Mouse (Mus musculus) neural tube, embryonic 14.5 days (tissue): ENCODE results near the gene Dlg2. TPM values are rescaled to one million over a fixed set of nuclear protein-coding genes. Genes with fewer than 3 reads are reported as not detected.
A peak's percentile ranks its signal among the peaks of the same experiment; 100 is the strongest.

ENCODE experiments used
- ATAC-seq: fragments of 200-750 bp; cut with Nextera tagmentation; 2 replicates; pipeline ENCODE4 v1.8.0; 2017; ENCODE audit warnings: low read depth, mild to moderate bottlenecking, moderate TSS enrichment, moderate library complexity
- H3K27ac ChIP-seq: fragments of 300-500 bp; sonication (generic); 2 replicates; pipeline ENCODE4 v1.5.1; 2014; ENCODE audit warnings: low read depth, mild to moderate bottlenecking, control low read depth, low read length, moderate library complexity, mixed read lengths
- H3K27me3 ChIP-seq: fragments of 300-500 bp; sonication (generic); 2 replicates; pipeline ENCODE4 v1.6.1; 2014; ENCODE audit warnings: low read length; ENCODE audit not compliant: control insufficient read depth, insufficient read depth
- H3K36me3 ChIP-seq: fragments of 300-500 bp; sonication (generic); 2 replicates; pipeline ENCODE4 v1.6.1; 2014; ENCODE audit warnings: low read length, mixed read lengths; ENCODE audit not compliant: control insufficient read depth, insufficient read depth
- H3K4me1 ChIP-seq: fragments of 300-500 bp; sonication (generic); 2 replicates; pipeline ENCODE4 v1.6.1; 2014; ENCODE audit warnings: low read length; ENCODE audit not compliant: control insufficient read depth, insufficient read depth
- H3K4me2 ChIP-seq: fragments of 300-500 bp; sonication (generic); 2 replicates; pipeline ENCODE4 v1.6.1; 2014; ENCODE audit warnings: mild to moderate bottlenecking, low read depth, low read length, control low read depth
- H3K4me3 ChIP-seq: fragments of 300-500 bp; sonication (generic); 2 replicates; pipeline ENCODE4 v1.5.1; 2014; ENCODE audit warnings: low read depth, low read length, control low read depth, mixed read lengths
- H3K9ac ChIP-seq: fragments of 300-500 bp; sonication (generic); replicated peaks from 2 replicates; pipeline ENCODE4 v1.6.1; 2014; ENCODE audit warnings: low read depth, mild to moderate bottlenecking, control low read depth, low read length, mixed read lengths
- H3K9me3 ChIP-seq: fragments of 300-500 bp; sonication (generic); 2 replicates; pipeline ENCODE4 v1.6.1; 2016; ENCODE audit warnings: low read length; ENCODE audit not compliant: control insufficient read depth
- WGBS: fragments of 180-500 bp; shearing (Covaris S2); extraction: QIAGEN DNeasy Blood & Tissue Kit; methylation state at CpG from one replicate; pipeline ENCODE4 v1.1.7; 2014; 5-methylcytosine and 5-hydroxymethylcytosine counted together
- polyA plus RNA-seq: library from polyadenylated mRNA; unstranded; fragments of >200 nt; fragmentation: Nextera tagmentation; extraction: Ambion mirVana; gene quantifications from 2 replicates; pipeline ENCODE4 v1.2.1, GENCODE M21; 2014

Gene Dlg2
- polyA plus RNA-seq, 1 experiment from 2014 or later, result 48.0 TPM

GRCm38 (mm10) chr7:91543286-91543650 lies 1066.8 kb downstream of the Dlg2 start:
- Histone ChIP-seq H3K4me1 (0 out of 2 replicates have a peak, but pooled peaks cover 3% of the 10 kb centered on the region), H3K36me3 (no peaks in the 10 kb centered on the region), H3K27ac (peak overlapping the region; percentile 3; the same call in 1 of the 2 replicates), H3K9ac (peak overlapping the region; percentile 32), H3K4me2 (peak overlapping the region; percentile 44), H3K27me3 (no peaks in the 10 kb centered on the region; the same call in 1 of the 2 replicates), H3K9me3 (no peaks in the 10 kb centered on the region), H3K4me3 (peak overlapping the region; percentile 34)
- 40% methylated on average over 4 of the region's 4 CpGs for WGBS
- 0 out of 2 replicates have a peak, but pooled peaks have one; percentile 36 for ATAC-seq

- Histone ChIP-seq H3K4me2 (peak overlapping the region; percentile 44), H3K9ac (no peak overlapping the region), H3K4me3 (peak overlapping the region; percentile 34; the same call in 1 of the 2 replicates), H3K4me1 (0 out of 2 replicates have a peak, but pooled peaks cover 3% of the 10 kb centered on the region), H3K9me3 (no peaks in the 10 kb centered on the region), H3K36me3 (no peaks in the 10 kb centered on the region), H3K27me3 (no peaks in the 10 kb centered on the region; the same call in 1 of the 2 replicates), H3K27ac (no peak overlapping the region)
- 81% methylated on average over 3 of the region's 3 CpGs for WGBS
- ATAC-seq, result no peak
Observed at GRCm38 (mm10) chr7:91544600-91544999, 1068.1 kb downstream of the Dlg2 start.

GRCm38 (mm10) chr7:91548796-91549195 lies 1072.3 kb downstream of the Dlg2 start:
- WGBS, result 74% methylated on average over 1 of the region's 1 CpGs
- H3K4me2 ChIP-seq, result no peak overlapping the region
- no peaks in the 10 kb centered on the region for H3K36me3 ChIP-seq
- H3K4me1 ChIP-seq, result no peaks in the 10 kb centered on the region
- no peaks in the 10 kb centered on the region for H3K9me3 ChIP-seq
- ATAC-seq, result no peak
- no peak overlapping the region for H3K4me3 ChIP-seq
- no peaks in the 10 kb centered on the region for H3K27me3 ChIP-seq
- H3K27ac ChIP-seq, result no peak overlapping the region
- no peak overlapping the region for H3K9ac ChIP-seq

- no peak overlapping the region for H3K4me3 ChIP-seq
- no peak overlapping the region for H3K9ac ChIP-seq
- no peak overlapping the region for H3K27ac ChIP-seq
- ATAC-seq, result no peak
- H3K9me3 ChIP-seq, result no peaks in the 10 kb centered on the region
- H3K27me3 ChIP-seq, result no peaks in the 10 kb centered on the region
- no peak overlapping the region for H3K4me2 ChIP-seq
- H3K36me3 ChIP-seq, result no peaks in the 10 kb centered on the region
- no peaks in the 10 kb centered on the region for H3K4me1 ChIP-seq
Observed at GRCm38 (mm10) chr7:91557582-91557981, 1081.1 kb downstream of the Dlg2 start.

- Histone ChIP-seq H3K27me3 (no peaks in the 10 kb centered on the region), H3K9ac (no peak overlapping the region), H3K36me3 (no peaks in the 10 kb centered on the region), H3K4me1 (no peaks in the 10 kb centered on the region), H3K4me2 (no peak overlapping the region), H3K9me3 (no peaks in the 10 kb centered on the region), H3K27ac (no peak overlapping the region), H3K4me3 (no peak overlapping the region)
- ATAC-seq, result no peak
Observed at GRCm38 (mm10) chr7:91567423-91567822, 1091.0 kb downstream of the Dlg2 start.

- Histone ChIP-seq H3K27me3 (no peaks in the 10 kb centered on the region), H3K9me3 (no peaks in the 10 kb centered on the region), H3K4me2 (no peak overlapping the region), H3K9ac (no peak overlapping the region), H3K36me3 (no peaks in the 10 kb centered on the region), H3K4me3 (no peak overlapping the region), H3K27ac (no peak overlapping the region), H3K4me1 (no peaks in the 10 kb centered on the region)
- WGBS, result 74% methylated on average over 2 of the region's 2 CpGs
- ATAC-seq, result no peak
Observed at GRCm38 (mm10) chr7:91570969-91571368, 1094.5 kb downstream of the Dlg2 start.

- Histone ChIP-seq H3K4me2 (no peak overlapping the region), H3K4me1 (no peaks in the 10 kb centered on the region), H3K9ac (no peak overlapping the region), H3K9me3 (no peaks in the 10 kb centered on the region), H3K27me3 (no peaks in the 10 kb centered on the region), H3K36me3 (no peaks in the 10 kb centered on the region), H3K4me3 (no peak overlapping the region), H3K27ac (no peak overlapping the region)
- ATAC-seq, result peak; percentile 24; the same call in 1 of the 2 replicates
- WGBS, result 63% methylated on average over 2 of the region's 2 CpGs
Observed at GRCm38 (mm10) chr7:91572666-91573065, 1096.2 kb downstream of the Dlg2 start.

- no peaks in the 10 kb centered on the region for H3K4me1 ChIP-seq
- H3K9ac ChIP-seq, result no peak overlapping the region
- no peaks in the 10 kb centered on the region for H3K27me3 ChIP-seq
- H3K4me3 ChIP-seq, result no peak overlapping the region
- ATAC-seq, result no peak
- H3K9me3 ChIP-seq, result no peaks in the 10 kb centered on the region
- no peak overlapping the region for H3K4me2 ChIP-seq
- H3K27ac ChIP-seq, result no peak overlapping the region
- H3K36me3 ChIP-seq, result no peaks in the 10 kb centered on the region
Observed at GRCm38 (mm10) chr7:91573321-91573720, 1096.8 kb downstream of the Dlg2 start.

- H3K9ac ChIP-seq, result no peak overlapping the region
- no peaks in the 10 kb centered on the region for H3K36me3 ChIP-seq
- no peak for ATAC-seq
- H3K4me2 ChIP-seq, result no peak overlapping the region
- H3K4me1 ChIP-seq, result no peaks in the 10 kb centered on the region
- no peaks in the 10 kb centered on the region for H3K9me3 ChIP-seq
- H3K27me3 ChIP-seq, result no peaks in the 10 kb centered on the region
- 91% methylated on average over 6 of the region's 6 CpGs for WGBS
- H3K4me3 ChIP-seq, result no peak overlapping the region
- no peak overlapping the region for H3K27ac ChIP-seq
Observed at GRCm38 (mm10) chr7:91576216-91576615, 1099.7 kb downstream of the Dlg2 start.

GRCm38 (mm10) chr7:91582203-91582602 lies 1105.7 kb downstream of the Dlg2 start:
- H3K36me3 ChIP-seq, result no peaks in the 10 kb centered on the region
- H3K9me3 ChIP-seq, result no peaks in the 10 kb centered on the region
- no peak overlapping the region for H3K4me3 ChIP-seq
- H3K4me2 ChIP-seq, result no peak overlapping the region
- 73% methylated on average over 2 of the region's 2 CpGs for WGBS
- no peak for ATAC-seq
- H3K27me3 ChIP-seq, result no peaks in the 10 kb centered on the region
- no peak overlapping the region for H3K9ac ChIP-seq
- no peaks in the 10 kb centered on the region for H3K4me1 ChIP-seq
- no peak overlapping the region for H3K27ac ChIP-seq
